Mouse (Mus musculus) midbrain, embryonic 13.5 days (tissue): ENCODE results near the gene Kcns1. TPM values are rescaled to one million over a fixed set of nuclear protein-coding genes. Genes with fewer than 3 reads are reported as not detected.

ENCODE experiments used
- polyA plus RNA-seq: library from polyadenylated mRNA; unstranded; fragments of >200 nt; fragmentation: Nextera tagmentation; extraction: Ambion mirVana; gene quantifications from 2 replicates; pipeline ENCODE4 v1.2.1, GENCODE M21; 2015

The Kcns1 gene
- polyA plus RNA-seq, 1 experiment from 2014 or later: 0.16 TPM

Other genes starting within 250 kb of the Kcns1 start
- gene Ywhab, start 176.2 kb downstream of the Kcns1 start, polyA plus RNA-seq: 401 and 431 TPM in 2 replicates
- gene Pabpc1l, start 145.7 kb downstream of the Kcns1 start, polyA plus RNA-seq: 1.1 and 1.8 TPM in 2 replicates
- gene Stk4, start 100.8 kb downstream of the Kcns1 start, polyA plus RNA-seq: 27.0 and 28.3 TPM in 2 replicates
- gene Tomm34, start 99.9 kb downstream of the Kcns1 start, polyA plus RNA-seq: 44.2 and 48.4 TPM in 2 replicates
- gene Wfdc5, start 11.6 kb upstream of the Kcns1 start, polyA plus RNA-seq: not detected in 2 replicates
- gene Wfdc12, start 19.5 kb upstream of the Kcns1 start, polyA plus RNA-seq: not detected in 2 replicates
- not detected in 2 replicates for gene Wfdc15a, start 29.0 kb upstream of the Kcns1 start, polyA plus RNA-seq
- gene Wfdc15b, start 50.5 kb upstream of the Kcns1 start, polyA plus RNA-seq: not detected in 2 replicates
- gene Svs2, start 67.4 kb upstream of the Kcns1 start, polyA plus RNA-seq: not detected in 2 replicates
- gene Svs3b, start 85.5 kb upstream of the Kcns1 start, polyA plus RNA-seq: not detected in 2 replicates
- gene Svs4, start 107.3 kb upstream of the Kcns1 start, polyA plus RNA-seq: not detected in 2 replicates
- gene Svs3a, start 118.2 kb upstream of the Kcns1 start, polyA plus RNA-seq: not detected in 2 replicates
- gene Svs6, start 145.6 kb upstream of the Kcns1 start, polyA plus RNA-seq: not detected in 2 replicates
- not detected in 2 replicates for gene Svs5, start 161.6 kb upstream of the Kcns1 start, polyA plus RNA-seq
- gene Slpi, start 218.0 kb upstream of the Kcns1 start, polyA plus RNA-seq: 0.36 TPM in 1 of 2 replicates, not detected in the other
- not detected in 2 replicates for gene Rbpjl, start 232.0 kb upstream of the Kcns1 start, polyA plus RNA-seq
- 0.26 and 0.39 TPM in 2 replicates for gene Matn4, start 234.0 kb upstream of the Kcns1 start, polyA plus RNA-seq